Mouse (Mus musculus) limb, embryonic 14.5 days (tissue): ENCODE results near the gene Diaph2. TPM values are rescaled to one million over a fixed set of nuclear protein-coding genes. Genes with fewer than 3 reads are reported as not detected.

Source experiments
- ATAC-seq: fragments of 200-750 bp; cut with Nextera tagmentation; 2 replicates; pipeline ENCODE4 v1.8.0; 2017; ENCODE audit warnings: low read depth, moderate number of reproducible peaks, moderate TSS enrichment; ENCODE audit not compliant: low FRiP score
- DNase-seq: peaks from one replicate; pipeline ENCODE4 v3.0.0-alpha.2; 2015; ENCODE audit warnings: low spot score
- H3K27ac ChIP-seq: fragments of 300-500 bp; sonication (generic); replicated peaks from 2 replicates; pipeline ENCODE4 v1.5.1; 2014; ENCODE audit warnings: low read depth, mild to moderate bottlenecking, low read length, moderate library complexity, mixed read lengths
- H3K27me3 ChIP-seq: fragments of 300-500 bp; sonication (generic); 2 replicates; pipeline ENCODE4 v1.6.1; 2014; ENCODE audit warnings: low read length, mixed read lengths; ENCODE audit not compliant: control insufficient read depth, insufficient read depth
- H3K36me3 ChIP-seq: fragments of 300-500 bp; sonication (generic); 2 replicates; pipeline ENCODE4 v1.6.1; 2014; ENCODE audit warnings: mild to moderate bottlenecking, low read length, moderate library complexity, mixed read lengths; ENCODE audit not compliant: control insufficient read depth, insufficient read depth
- H3K4me1 ChIP-seq: fragments of 300-500 bp; sonication (generic); 2 replicates; pipeline ENCODE4 v1.6.1; 2014; ENCODE audit warnings: antibody characterized with exemption, low read length, mixed read lengths; ENCODE audit not compliant: control insufficient read depth, insufficient read depth
- H3K4me2 ChIP-seq: fragments of 300-500 bp; sonication (generic); replicated peaks from 2 replicates; pipeline ENCODE4 v1.6.1; 2014; ENCODE audit warnings: low read depth, mild to moderate bottlenecking, low read length, moderate library complexity; ENCODE audit not compliant: severe bottlenecking
- H3K4me3 ChIP-seq: fragments of 300-500 bp; sonication (generic); replicated peaks from 2 replicates; pipeline ENCODE4 v1.5.1; 2014; ENCODE audit warnings: low read length
- H3K9ac ChIP-seq: fragments of 300-500 bp; sonication (generic); 2 replicates; pipeline ENCODE4 v1.6.1; 2014; ENCODE audit warnings: mild to moderate bottlenecking, low read depth, low read length, moderate library complexity; ENCODE audit not compliant: severe bottlenecking
- H3K9me3 ChIP-seq: fragments of 300-500 bp; sonication (generic); 2 replicates; pipeline ENCODE4 v1.6.1; 2016; ENCODE audit warnings: low read length; ENCODE audit not compliant: control insufficient read depth
- POLR2A ChIP-seq: fragments of 200-500 bp; IDR thresholded peaks from 2 replicates; pipeline ENCODE4 v1.8.0; 2012; ENCODE audit warnings: inconsistent platforms, mild to moderate bottlenecking, moderate library complexity, borderline replicate concordance; ENCODE audit not compliant: insufficient read depth, insufficient read length; ENCODE audit errors: extremely low read depth
- WGBS: fragments of 180-500 bp; shearing (Covaris S2); extraction: QIAGEN DNeasy Blood & Tissue Kit; methylation state at CpG from one replicate; pipeline ENCODE4 v1.1.7; 2014; 5-methylcytosine and 5-hydroxymethylcytosine counted together
- polyA plus RNA-seq, 2 experiments: library from polyadenylated mRNA; depleted of rRNA in 1 of 2; stranded (reverse) in 1 of 2; unstranded in 1 of 2; fragments of >200 nt; fragmentation: Nextera tagmentation in 1 of 2; extraction: Ambion mirVana in 1 of 2; gene quantifications; 2 replicates each; pipeline versions ENCODE4 v1.2.1 to v1.2.3; 2012 to 2014

The Diaph2 gene
- polyA plus RNA-seq, 2 experiments: 4.3 to 5.0 TPM

DNA sequence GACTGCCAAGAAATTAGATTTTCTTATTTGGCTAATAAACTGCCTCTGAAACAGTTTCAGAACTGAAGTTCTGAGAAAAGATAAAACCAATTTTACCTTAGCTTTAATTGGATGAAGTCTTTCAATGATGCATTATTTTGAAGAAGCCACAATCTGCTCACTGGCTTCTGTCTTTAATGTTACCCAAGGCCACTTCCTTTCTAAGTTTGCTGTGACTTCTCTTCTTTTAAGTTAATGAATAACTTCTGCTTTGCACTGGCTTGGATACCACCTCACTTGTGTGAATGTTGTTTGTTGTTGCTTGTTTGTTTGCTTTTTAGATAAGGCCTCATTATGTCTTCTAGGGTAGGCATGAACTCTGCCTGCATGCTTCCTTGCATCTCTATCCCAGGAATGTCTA, 10.3 kb upstream of the Diaph2 start:
- H3K4me3 ChIP-seq: no peak overlapping the region
- no peak overlapping the region for H3K27ac ChIP-seq
- H3K4me1 ChIP-seq: no peaks in the 10 kb centered on the region
- no peak overlapping the region for H3K4me2 ChIP-seq
- ATAC-seq (no peak), DNase-seq (no peak)
- no peaks in the 10 kb centered on the region for H3K9me3 ChIP-seq
- no peaks in the 10 kb centered on the region for H3K27me3 ChIP-seq
- no peak overlapping the region for H3K9ac ChIP-seq
- TF ChIP-seq POLR2A: no peak
- H3K36me3 ChIP-seq: no peaks in the 10 kb centered on the region

- Histone ChIP-seq H3K36me3 (no peaks in the 10 kb centered on the region), H3K4me1 (no peaks in the 10 kb centered on the region), H3K4me2 (no peak overlapping the region), H3K27me3 (no peaks in the 10 kb centered on the region), H3K9me3 (no peaks in the 10 kb centered on the region), H3K9ac (no peak overlapping the region), H3K4me3 (no peak overlapping the region), H3K27ac (no peak overlapping the region)
- TF ChIP-seq POLR2A: no peak
- no peak for DNase-seq
- 82% methylated on average over 3 of the region's 3 CpGs for WGBS
- ATAC-seq: no peak
Observed at GRCm38 (mm10) chrX:129742981-129743380, 6.6 kb upstream of the Diaph2 start.

GRCm38 (mm10) chrX:129745976-129746375, 3.6 kb upstream of the Diaph2 start:
- H3K36me3 ChIP-seq: no peaks in the 10 kb centered on the region
- no peaks in the 10 kb centered on the region for H3K9me3 ChIP-seq
- 62% methylated on average over 3 of the region's 3 CpGs for WGBS
- H3K4me2 ChIP-seq: no peak overlapping the region
- H3K4me3 ChIP-seq: no peak overlapping the region
- H3K27me3 ChIP-seq: no peaks in the 10 kb centered on the region
- DNase-seq (no peak), ATAC-seq (no peak)
- TF ChIP-seq POLR2A: no peak
- no peaks in the 10 kb centered on the region for H3K4me1 ChIP-seq
- H3K27ac ChIP-seq: no peak overlapping the region
- H3K9ac ChIP-seq: no peak overlapping the region

DNA sequence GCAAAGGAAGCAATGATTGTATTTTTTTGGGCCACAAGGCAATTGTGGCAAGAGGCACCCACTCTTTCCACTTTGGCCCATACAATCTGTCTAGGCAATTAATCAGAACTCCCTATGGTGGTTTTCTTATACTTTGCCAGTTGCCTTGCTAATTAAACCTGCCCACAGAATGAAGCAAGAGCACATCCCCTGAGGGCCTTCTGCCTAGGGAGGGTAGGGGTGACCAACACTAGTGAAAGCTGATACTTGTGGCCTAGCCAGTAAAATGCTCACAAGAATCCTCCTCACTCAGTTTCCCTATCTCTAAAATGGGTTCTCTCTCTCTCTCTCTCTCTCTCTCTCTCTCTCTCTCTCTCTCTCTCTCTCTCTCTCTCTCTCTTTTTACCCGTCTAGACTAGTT, 440 bp upstream of the Diaph2 start:
- Histone ChIP-seq H3K4me3 (peak overlapping the region; percentile 55), H3K9me3 (no peaks in the 10 kb centered on the region), H3K9ac (0 out of 2 replicates have a peak overlapping the region, but pooled peaks have one; percentile 70), H3K4me2 (peak overlapping the region; percentile 48), H3K27me3 (no peaks in the 10 kb centered on the region), H3K4me1 (no peaks in the 10 kb centered on the region), H3K36me3 (no peaks in the 10 kb centered on the region), H3K27ac (no peak overlapping the region)
- ATAC-seq: no peak
- DNase-seq: no peak
- no peak for TF ChIP-seq POLR2A
- 40% methylated on average over 1 of the region's 1 CpGs for WGBS

DNA sequence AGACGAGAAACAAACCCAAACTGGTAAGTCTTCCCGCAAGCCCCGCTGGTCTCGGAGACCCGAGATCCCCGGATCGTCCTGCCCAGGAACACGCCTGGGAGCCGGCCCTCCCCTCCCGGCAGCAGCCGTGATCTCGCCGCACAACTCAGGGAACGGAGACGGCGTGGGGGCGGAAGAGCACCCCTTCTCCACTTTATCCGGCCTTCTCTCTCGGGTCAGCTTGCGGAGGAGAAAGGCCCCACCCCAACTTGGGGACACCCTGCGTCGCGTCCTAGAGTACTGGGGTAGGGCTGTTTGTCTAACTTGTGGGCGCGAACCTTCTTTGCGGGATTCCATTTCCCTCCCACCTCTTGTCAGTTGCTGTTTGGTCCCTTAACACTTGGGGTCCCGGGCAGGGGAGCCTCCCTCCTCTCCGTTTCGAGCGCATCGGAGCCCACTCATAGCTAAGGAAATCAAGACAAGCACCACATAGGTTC, 590 bp downstream of the Diaph2 start:
- no peak for DNase-seq
- Histone ChIP-seq H3K27me3 (no peaks in the 10 kb centered on the region), H3K9ac (peak overlapping the region; percentile 70), H3K4me2 (peak overlapping the region; percentile 48), H3K36me3 (no peaks in the 10 kb centered on the region), H3K4me3 (peak overlapping the region; percentile 55), H3K4me1 (no peaks in the 10 kb centered on the region), H3K27ac (peak overlapping the region; percentile 43; the same call in 1 of the 2 replicates), H3K9me3 (no peaks in the 10 kb centered on the region)
- 21% methylated on average over 12 of the region's 31 CpGs for WGBS
- peak; percentile 55 for ATAC-seq
- TF ChIP-seq POLR2A: no peak

- Histone ChIP-seq H3K27ac (no peak overlapping the region; the same call in 1 of the 2 replicates), H3K4me1 (no peaks in the 10 kb centered on the region), H3K27me3 (no peaks in the 10 kb centered on the region), H3K36me3 (no peaks in the 10 kb centered on the region), H3K9ac (peak overlapping the region; percentile 70), H3K4me3 (peak overlapping the region; percentile 55), H3K9me3 (no peaks in the 10 kb centered on the region), H3K4me2 (peak overlapping the region; percentile 48)
- WGBS: 13% methylated on average over 5 of the region's 6 CpGs
- TF ChIP-seq POLR2A: no peak
- ATAC-seq (peak; percentile 37; the same call in 1 of the 2 replicates), DNase-seq (no peak)
Observed at GRCm38 (mm10) chrX:129750606-129751005, 1.1 kb downstream of the Diaph2 start.
